Mouse (Mus musculus): ENCODE measurements around the gene Cela3a. TPM values are rescaled to one million over a fixed set of nuclear protein-coding genes. Genes with fewer than 3 reads are reported as not detected.

The Cela3a gene
- not detected in 2 replicates for polyA plus RNA-seq (2014; fragmentation: Nextera tagmentation; extraction: Ambion mirVana)

DNA sequence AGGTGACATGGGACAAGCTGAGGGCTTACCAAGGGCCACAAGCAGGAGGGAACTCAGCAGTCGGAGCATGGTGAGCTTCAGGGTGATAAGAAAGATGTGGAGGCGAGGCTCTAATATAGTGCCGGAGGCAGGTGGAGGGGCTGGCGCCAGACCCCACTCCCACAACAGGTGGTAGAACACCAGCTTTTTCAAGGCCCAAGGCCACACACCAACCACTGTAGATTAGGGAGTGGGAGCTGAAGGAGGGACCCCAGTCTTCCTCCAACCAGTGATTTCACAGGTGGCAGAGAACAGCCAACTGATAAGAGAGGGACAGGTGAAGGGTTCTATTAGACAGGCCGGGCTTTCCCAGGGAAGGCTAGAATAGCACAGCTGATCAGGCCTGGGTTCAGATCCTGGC lies at the start of gene Cela3a:
Gene Cela3a, minus strand, starts transcription at position 101 of the 400 bp plus-strand sequence.
- H3K36me3 ChIP-seq (ENCODE audit: control insufficient read depth, insufficient read depth, low read length) = no peaks in the 10 kb centered on the region
- no peak within 1 kb of the TSS for H3K4me2 ChIP-seq
- H3K27ac ChIP-seq (ENCODE audit: low read depth, low read length) = no peak within 1 kb of the TSS
- no peaks in the 10 kb centered on the region for H3K4me1 ChIP-seq (replicated peaks; ENCODE audit: control insufficient read depth, insufficient read depth, low read length)
- H3K9me3 ChIP-seq (ENCODE audit: control insufficient read depth, low read length) = no peaks in the 10 kb centered on the region
- H3K4me3 ChIP-seq (ENCODE audit: low read depth, low read length) = no peak within 1 kb of the TSS
- DNase-seq (ENCODE audit: low spot score) (no peak), ATAC-seq (replicated peaks; ENCODE audit: low FRiP score) (no peak)
- no peaks in the 10 kb centered on the region for H3K27me3 ChIP-seq (replicated peaks; ENCODE audit: control insufficient read depth, insufficient read depth, low read length)
- 77% methylated on average over 5 of the region's 5 CpGs for WGBS
- no peak within 1 kb of the TSS for H3K9ac ChIP-seq (ENCODE audit: low read depth, low read length)

DNA sequence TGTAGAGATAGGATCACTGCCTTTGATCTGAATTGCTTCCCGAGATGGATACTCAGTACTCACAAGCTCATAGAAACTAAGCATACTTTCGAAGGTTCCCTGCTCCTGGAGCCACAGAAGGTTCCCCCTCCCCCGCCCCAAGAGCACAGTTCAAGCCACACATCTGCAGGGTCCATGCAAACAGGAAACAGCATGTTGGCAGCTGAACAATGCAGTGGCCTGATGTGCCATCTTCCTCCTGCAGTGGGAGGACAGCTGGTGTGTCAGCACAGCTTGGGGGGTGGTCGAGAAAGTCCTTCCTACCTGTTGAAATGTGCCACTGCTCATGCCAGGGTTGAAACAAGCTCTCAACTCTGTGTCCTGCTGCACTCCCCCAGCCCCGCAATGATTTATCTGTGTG lies 49.3 kb upstream of the Cela3a start:
- Histone ChIP-seq H3K9ac (ENCODE audit: low read depth, low read length) (no peak overlapping the region), H3K4me2 (no peak overlapping the region), H3K27ac (ENCODE audit: low read depth, low read length) (no peak overlapping the region), H3K27me3 (replicated peaks; ENCODE audit: control insufficient read depth, insufficient read depth, low read length) (no peaks in the 10 kb centered on the region), H3K36me3 (ENCODE audit: control insufficient read depth, insufficient read depth, low read length) (no peaks in the 10 kb centered on the region), H3K4me1 (replicated peaks; ENCODE audit: control insufficient read depth, insufficient read depth, low read length) (peaks cover 11% of the 10 kb centered on the region), H3K4me3 (ENCODE audit: low read depth, low read length) (no peak overlapping the region), H3K9me3 (ENCODE audit: control insufficient read depth, low read length) (no peaks in the 10 kb centered on the region)
- ATAC-seq (replicated peaks; ENCODE audit: low FRiP score) (no peak), DNase-seq (ENCODE audit: low spot score) (no peak)
- WGBS = 39% methylated on average over 5 of the region's 5 CpGs

DNA sequence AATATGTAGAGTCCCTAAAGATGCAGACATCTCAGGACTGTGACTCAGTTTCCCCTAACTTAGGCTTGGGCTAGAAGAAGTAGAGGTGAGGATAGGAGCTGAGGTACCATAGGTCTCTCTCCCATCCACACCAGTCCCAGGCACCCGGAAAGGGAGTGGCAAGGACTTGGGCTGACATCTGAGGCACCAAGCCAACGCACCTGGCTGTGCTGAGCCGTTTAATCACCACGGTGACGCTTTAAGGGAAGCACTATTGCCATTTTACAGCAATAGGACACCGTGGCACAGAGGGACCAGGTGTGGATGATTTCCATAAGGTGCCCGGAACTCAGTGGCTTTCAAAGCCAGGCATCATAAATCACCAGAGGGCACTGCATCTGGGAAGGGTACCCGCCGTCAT lies 48.7 kb upstream of the Cela3a start:
- no peak overlapping the region for H3K27ac ChIP-seq (ENCODE audit: low read depth, low read length)
- H3K4me1 ChIP-seq (replicated peaks; ENCODE audit: control insufficient read depth, insufficient read depth, low read length) = peaks cover 11% of the 10 kb centered on the region
- DNase-seq (ENCODE audit: low spot score) (no peak), ATAC-seq (replicated peaks; ENCODE audit: low FRiP score) (no peak)
- H3K9me3 ChIP-seq (ENCODE audit: control insufficient read depth, low read length) = no peaks in the 10 kb centered on the region
- whole genome bisulfite sequencing = 78% methylated on average over 9 of the region's 9 CpGs
- H3K36me3 ChIP-seq (ENCODE audit: control insufficient read depth, insufficient read depth, low read length) = no peaks in the 10 kb centered on the region
- no peaks in the 10 kb centered on the region for H3K27me3 ChIP-seq (replicated peaks; ENCODE audit: control insufficient read depth, insufficient read depth, low read length)
- H3K9ac ChIP-seq (ENCODE audit: low read depth, low read length) = no peak overlapping the region
- H3K4me3 ChIP-seq (ENCODE audit: low read depth, low read length) = no peak overlapping the region
- no peak overlapping the region for H3K4me2 ChIP-seq

DNA sequence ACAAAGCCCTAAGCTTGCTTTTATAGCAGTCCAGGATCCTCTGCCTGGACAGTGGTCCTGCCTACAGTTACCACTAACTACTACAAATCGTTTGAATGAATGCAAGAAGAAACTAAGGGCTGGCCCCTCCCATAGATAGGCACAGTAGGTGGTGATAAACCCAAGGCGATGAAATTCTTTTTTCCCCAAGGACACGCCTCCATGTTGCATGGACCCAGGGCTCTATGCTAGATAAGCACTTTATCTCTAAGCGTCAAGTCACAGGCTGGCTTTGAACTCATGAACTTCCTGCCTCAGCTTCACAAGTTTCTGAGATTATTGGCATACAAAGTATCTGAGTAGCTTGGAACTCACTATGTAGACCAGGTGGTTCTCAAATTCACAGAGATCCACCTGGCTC lies 47.7 kb upstream of the Cela3a start:
- Histone ChIP-seq H3K9ac (ENCODE audit: low read depth, low read length) (no peak overlapping the region), H3K4me2 (peak overlapping the region; percentile 12; the same call in 1 of the 2 replicates), H3K27ac (ENCODE audit: low read depth, low read length) (no peak overlapping the region), H3K27me3 (replicated peaks; ENCODE audit: control insufficient read depth, insufficient read depth, low read length) (no peaks in the 10 kb centered on the region), H3K4me1 (replicated peaks; ENCODE audit: control insufficient read depth, insufficient read depth, low read length) (peaks cover 11% of the 10 kb centered on the region), H3K9me3 (ENCODE audit: control insufficient read depth, low read length) (no peaks in the 10 kb centered on the region), H3K4me3 (ENCODE audit: low read depth, low read length) (no peak overlapping the region), H3K36me3 (ENCODE audit: control insufficient read depth, insufficient read depth, low read length) (no peaks in the 10 kb centered on the region)
- DNase-seq (ENCODE audit: low spot score) (no peak), ATAC-seq (replicated peaks; ENCODE audit: low FRiP score) (peak; percentile 77)
- 28% methylated on average over 4 of the region's 4 CpGs for WGBS

DNA sequence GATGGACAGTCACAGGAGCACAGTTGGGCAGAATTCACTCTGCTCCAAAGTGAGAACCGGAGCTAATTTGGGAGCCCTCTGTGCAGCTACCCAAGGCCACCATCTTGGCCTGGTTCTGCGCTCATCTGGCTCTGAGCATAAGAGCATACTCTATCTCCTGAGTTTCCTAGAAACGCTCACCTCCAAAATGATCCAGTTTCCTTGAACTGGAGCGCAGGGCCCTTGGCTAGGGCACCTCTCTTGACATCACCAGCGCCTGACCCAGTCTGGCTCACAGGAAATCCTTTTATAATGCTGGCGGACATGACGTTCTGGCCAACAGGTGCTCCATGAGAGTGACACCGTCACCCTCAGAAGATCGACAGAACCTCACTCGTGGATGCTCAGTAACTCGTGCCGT lies 47.0 kb upstream of the Cela3a start:
- Histone ChIP-seq H3K4me1 (replicated peaks; ENCODE audit: control insufficient read depth, insufficient read depth, low read length) (peaks cover 11% of the 10 kb centered on the region), H3K27me3 (replicated peaks; ENCODE audit: control insufficient read depth, insufficient read depth, low read length) (no peaks in the 10 kb centered on the region), H3K36me3 (ENCODE audit: control insufficient read depth, insufficient read depth, low read length) (no peaks in the 10 kb centered on the region), H3K4me2 (no peak overlapping the region), H3K4me3 (ENCODE audit: low read depth, low read length) (no peak overlapping the region), H3K9me3 (ENCODE audit: control insufficient read depth, low read length) (no peaks in the 10 kb centered on the region), H3K9ac (ENCODE audit: low read depth, low read length) (no peak overlapping the region), H3K27ac (ENCODE audit: low read depth, low read length) (no peak overlapping the region)
- no peak for DNase-seq (ENCODE audit: low spot score)
- WGBS = 84% methylated on average over 12 of the region's 12 CpGs
- no peak for ATAC-seq (replicated peaks; ENCODE audit: low FRiP score)

DNA sequence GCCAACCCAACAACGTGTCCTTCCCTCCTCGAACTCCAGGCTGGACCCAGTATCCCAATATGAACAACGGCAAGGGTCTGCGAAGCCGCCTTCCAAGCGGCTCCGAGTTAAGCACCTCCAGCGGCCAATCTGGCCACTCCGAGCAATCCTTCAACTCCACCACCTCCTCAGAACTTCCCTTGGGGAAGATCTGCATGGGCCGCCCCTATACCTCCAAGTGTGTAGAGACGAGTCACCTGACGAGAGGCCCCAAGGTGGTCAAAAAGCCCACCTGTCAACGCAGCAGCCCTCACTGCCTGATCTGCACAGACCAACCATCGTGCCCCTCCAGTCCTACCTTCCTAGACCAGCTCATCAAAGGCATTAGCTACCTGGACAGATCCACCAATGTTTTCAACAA lies 45.0 kb upstream of the Cela3a start:
- no peak for DNase-seq (ENCODE audit: low spot score)
- WGBS = 82% methylated on average over 14 of the region's 14 CpGs
- no peaks in the 10 kb centered on the region for H3K36me3 ChIP-seq (ENCODE audit: control insufficient read depth, insufficient read depth, low read length)
- H3K4me3 ChIP-seq (ENCODE audit: low read depth, low read length) = no peak overlapping the region
- H3K4me2 ChIP-seq = no peak overlapping the region
- H3K27me3 ChIP-seq (replicated peaks; ENCODE audit: control insufficient read depth, insufficient read depth, low read length) = no peaks in the 10 kb centered on the region
- ATAC-seq (replicated peaks; ENCODE audit: low FRiP score) = no peak
- no peaks in the 10 kb centered on the region for H3K9me3 ChIP-seq (ENCODE audit: control insufficient read depth, low read length)
- H3K27ac ChIP-seq (ENCODE audit: low read depth, low read length) = no peak overlapping the region
- H3K4me1 ChIP-seq (replicated peaks; ENCODE audit: control insufficient read depth, insufficient read depth, low read length) = peaks cover 16% of the 10 kb centered on the region
- no peak overlapping the region for H3K9ac ChIP-seq (ENCODE audit: low read depth, low read length)

DNA sequence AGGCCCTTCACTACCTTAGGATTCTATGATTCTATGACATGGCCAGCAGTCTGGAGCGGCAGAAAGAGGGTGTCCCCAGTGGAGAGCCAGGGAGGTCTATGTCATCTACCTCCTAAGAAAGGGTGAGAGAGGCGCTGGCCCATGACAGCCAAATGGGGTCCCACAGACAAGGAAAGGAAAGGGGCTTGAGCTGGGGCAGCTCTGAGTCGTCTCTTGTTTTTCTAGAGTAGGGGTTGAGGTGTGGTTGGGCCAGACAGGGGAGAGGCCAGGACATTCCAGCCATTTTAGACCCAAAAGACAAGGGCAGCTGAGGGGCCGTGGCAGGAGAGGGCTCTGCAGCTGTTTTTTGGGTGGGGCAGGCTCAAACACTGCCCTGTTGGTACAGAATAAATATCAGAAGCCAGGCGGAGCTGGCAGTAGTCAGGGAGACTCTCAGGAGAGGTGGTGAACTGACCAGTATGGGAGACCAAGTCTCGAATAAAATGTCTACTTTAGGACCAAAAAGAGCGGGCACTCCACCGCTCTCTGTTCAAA lies 43.7 kb upstream of the Cela3a start, which contains the start of gene 1700013G24Rik:
Gene 1700013G24Rik, plus strand, starts transcription at position 51 of the 534 bp plus-strand sequence.
- H3K4me3 ChIP-seq (ENCODE audit: low read depth, low read length) = no peak within 1 kb of the TSS
- DNase-seq (ENCODE audit: low spot score) (no peak), ATAC-seq (replicated peaks; ENCODE audit: low FRiP score) (no peak)
- peaks cover 25% of the 10 kb centered on the region for H3K4me1 ChIP-seq (replicated peaks; ENCODE audit: control insufficient read depth, insufficient read depth, low read length)
- H3K36me3 ChIP-seq (ENCODE audit: control insufficient read depth, insufficient read depth, low read length) = no peaks in the 10 kb centered on the region
- no peaks in the 10 kb centered on the region for H3K9me3 ChIP-seq (ENCODE audit: control insufficient read depth, low read length)
- WGBS = 81% methylated on average over 8 of the region's 8 CpGs
- no peak within 1 kb of the TSS for H3K4me2 ChIP-seq
- H3K9ac ChIP-seq (ENCODE audit: low read depth, low read length) = no peak within 1 kb of the TSS
- H3K27ac ChIP-seq (ENCODE audit: low read depth, low read length) = no peak within 1 kb of the TSS; the same call in 1 of the 2 replicates
- no peaks in the 10 kb centered on the region for H3K27me3 ChIP-seq (replicated peaks; ENCODE audit: control insufficient read depth, insufficient read depth, low read length)

DNA sequence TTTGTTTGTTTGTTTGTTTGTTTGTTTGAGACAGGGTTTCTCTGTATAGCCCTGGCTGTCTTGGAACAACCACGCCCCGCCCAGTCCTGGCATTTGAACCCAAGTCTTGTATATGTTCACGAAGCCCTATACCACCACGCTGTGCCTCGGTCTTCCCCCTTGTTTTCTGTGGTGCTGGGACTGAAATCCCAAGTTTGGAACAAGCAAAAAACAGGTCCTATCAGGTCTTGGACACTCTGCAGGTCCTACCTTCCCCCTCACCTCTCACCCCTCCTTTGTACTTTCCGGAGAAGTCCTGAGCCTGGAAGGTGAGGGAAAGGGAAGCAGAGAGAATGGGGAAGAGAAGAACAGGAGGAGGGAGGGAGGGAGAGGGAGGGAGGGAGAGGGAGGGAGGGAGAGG lies 42.6 kb upstream of the Cela3a start:
- WGBS = 90% methylated on average over 6 of the region's 6 CpGs
- H3K4me1 ChIP-seq (replicated peaks; ENCODE audit: control insufficient read depth, insufficient read depth, low read length) = peaks cover 30% of the 10 kb centered on the region
- no peak overlapping the region for H3K4me3 ChIP-seq (ENCODE audit: low read depth, low read length)
- no peaks in the 10 kb centered on the region for H3K36me3 ChIP-seq (ENCODE audit: control insufficient read depth, insufficient read depth, low read length)
- H3K9me3 ChIP-seq (ENCODE audit: control insufficient read depth, low read length) = no peaks in the 10 kb centered on the region
- DNase-seq (ENCODE audit: low spot score) (no peak), ATAC-seq (replicated peaks; ENCODE audit: low FRiP score) (no peak)
- H3K27me3 ChIP-seq (replicated peaks; ENCODE audit: control insufficient read depth, insufficient read depth, low read length) = no peaks in the 10 kb centered on the region
- no peak overlapping the region for H3K9ac ChIP-seq (ENCODE audit: low read depth, low read length)
- H3K4me2 ChIP-seq = no peak overlapping the region
- H3K27ac ChIP-seq (ENCODE audit: low read depth, low read length) = no peak overlapping the region

DNA sequence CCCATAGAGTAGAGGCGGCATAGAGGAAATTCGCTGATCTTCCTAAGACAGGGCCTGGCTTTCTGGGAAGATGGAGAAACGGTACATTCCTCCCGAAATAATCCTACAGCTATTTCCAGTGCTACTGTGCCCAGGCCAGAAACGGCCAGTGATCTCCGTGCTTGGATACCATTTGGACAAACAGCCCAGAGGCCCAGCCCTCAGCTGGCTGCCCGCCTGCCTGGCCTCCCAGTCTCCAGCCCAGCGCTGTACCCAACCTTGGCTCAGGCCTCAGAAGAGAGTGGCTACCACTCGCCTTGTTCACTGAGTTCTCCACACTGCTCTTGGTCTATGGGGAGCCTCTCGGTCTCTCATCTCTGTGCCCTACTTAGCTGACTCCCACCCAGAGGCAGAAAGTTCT lies 40.1 kb upstream of the Cela3a start:
- Histone ChIP-seq H3K4me2 (no peak overlapping the region), H3K36me3 (ENCODE audit: control insufficient read depth, insufficient read depth, low read length) (no peaks in the 10 kb centered on the region), H3K27me3 (replicated peaks; ENCODE audit: control insufficient read depth, insufficient read depth, low read length) (no peaks in the 10 kb centered on the region), H3K9ac (ENCODE audit: low read depth, low read length) (no peak overlapping the region), H3K9me3 (ENCODE audit: control insufficient read depth, low read length) (no peaks in the 10 kb centered on the region), H3K4me3 (ENCODE audit: low read depth, low read length) (no peak overlapping the region), H3K27ac (ENCODE audit: low read depth, low read length) (no peak overlapping the region), H3K4me1 (replicated peaks; ENCODE audit: control insufficient read depth, insufficient read depth, low read length) (peaks cover 24% of the 10 kb centered on the region)
- ATAC-seq (replicated peaks; ENCODE audit: low FRiP score) (no peak), DNase-seq (ENCODE audit: low spot score) (no peak)
- WGBS = 81% methylated on average over 10 of the region's 10 CpGs
